Comparison of ENCODE assay signal across 28 mouse cellular contexts in genomic region chr9:71799598-71799997, GRCm38 (mm10). TPM values are rescaled to one million over a fixed set of nuclear protein-coding genes. Genes with fewer than 3 reads are reported as not detected.
DNase-seq lines count a peak whose midpoint lies in the region; ATAC-seq lines count a peak whose summit lies in the region.
"Had no signal": no experiment of that assay in that cellular context is flagged by ENCODE, and none has a peak within 500 bp of the region (broad histone marks: within the 10 kb centered on the region; RNA-seq: fewer than 3 reads in every experiment).

No protein-coding gene starts in this region.

- ATAC-seq in kidney, embryonic 14.5 days (ENCODE audit: low FRiP score, low TSS enrichment): no peak
- ATAC-seq: forebrain, embryonic 14.5 days; forebrain, postnatal 0 days; hindbrain, postnatal 0 days; Patski had no signal

- H3K4me1 ChIP-seq in kidney, embryonic 14.5 days (ENCODE audit: control insufficient read depth, insufficient read depth, low read length): no peaks in the 10 kb centered on the region
- H3K4me1 ChIP-seq: embryonic facial prominence, embryonic 12.5 days had no signal

- H3K36me3 ChIP-seq in kidney, embryonic 14.5 days (ENCODE audit: control insufficient read depth, insufficient read depth, low read length): no peaks in the 10 kb centered on the region
- H3K36me3 ChIP-seq: embryonic facial prominence, embryonic 12.5 days; embryonic facial prominence, embryonic 15.5 days; G1E; heart, embryonic 10.5 days; heart, embryonic 13.5 days had no signal

- no peak overlapping the region for H3K4me3 ChIP-seq in kidney, embryonic 14.5 days (ENCODE audit: low read length)
- H3K4me3 ChIP-seq: embryonic facial prominence, embryonic 12.5 days; embryonic facial prominence, embryonic 15.5 days; gastrocnemius, adult 2 months; heart, embryonic 10.5 days; heart, embryonic 13.5 days had no signal

- DNase-seq in kidney, adult 11 months: peak; percentile 61
- no peak for DNase-seq in kidney, postnatal 4 days
- peak; percentile 35 to 65 for DNase-seq in kidney, adult 8-10 months
- peak; percentile 50 to 80 for DNase-seq in kidney, postnatal 25 days
- no peak for DNase-seq in lung, adult 18-20 months
- DNase-seq: adrenal gland, postnatal 10 days; adrenal gland, postnatal 36 days; B cell, adult 2 months; cerebellum, adult 11 months; cerebellum, adult 2 months; cerebellum, adult 9-11 months; cerebellum, postnatal 25 days; forebrain, postnatal 0 days; gastrocnemius, adult 2 months; gastrocnemius, postnatal 14 days; heart, adult 18-20 months; heart, postnatal 14 days; heart, postnatal 4 days had no signal

- no peaks in the 10 kb centered on the region for H3K27me3 ChIP-seq in kidney, embryonic 14.5 days (ENCODE audit: control insufficient read depth, insufficient read depth, low read length)
- H3K27me3 ChIP-seq: embryonic facial prominence, embryonic 12.5 days; embryonic facial prominence, embryonic 15.5 days; heart, embryonic 13.5 days; Patski had no signal

- no peak overlapping the region for H3K4me2 ChIP-seq in kidney, embryonic 14.5 days (replicated peaks; ENCODE audit: low read depth, low read length)
- H3K4me2 ChIP-seq: embryonic facial prominence, embryonic 12.5 days; embryonic facial prominence, embryonic 15.5 days; heart, embryonic 13.5 days; hindbrain, embryonic 14.5 days had no signal

- no peak overlapping the region for H3K9ac ChIP-seq in kidney, embryonic 14.5 days (ENCODE audit: low read depth, low read length)
- H3K9ac ChIP-seq: embryonic facial prominence, embryonic 12.5 days; embryonic facial prominence, embryonic 15.5 days; forebrain, postnatal 0 days; heart, embryonic 13.5 days; hindbrain, embryonic 14.5 days had no signal

- whole genome bisulfite sequencing in kidney, embryonic 14.5 days: 84% methylated on average over 5 of the region's 5 CpGs

- H3K9me3 ChIP-seq in kidney, embryonic 14.5 days (ENCODE audit: control insufficient read depth, low read length): no peaks in the 10 kb centered on the region
- H3K9me3 ChIP-seq: embryonic facial prominence, embryonic 12.5 days; embryonic facial prominence, embryonic 15.5 days; G1E; heart, embryonic 10.5 days; heart, embryonic 13.5 days had no signal

- no peak overlapping the region for H3K27ac ChIP-seq in kidney, embryonic 14.5 days (ENCODE audit: low read depth, low read length)
- H3K27ac ChIP-seq: embryonic facial prominence, embryonic 12.5 days; embryonic facial prominence, embryonic 15.5 days; gastrocnemius, adult 2 months; heart, embryonic 10.5 days; heart, embryonic 13.5 days; hindbrain, embryonic 14.5 days; hindbrain, postnatal 0 days had no signal

RNA-seq across cellular contexts. Expression of gene Cgnl1, which starts 28.2 kb away (rescaled TPM):
- polyA plus RNA-seq in kidney, embryonic 14.5 days (2014; fragmentation: Nextera tagmentation; extraction: Ambion mirVana): 19.3 and 24.2 TPM in 2 replicates

Comparison
In these comparisons a context has a peak if more than half of its experiments do, and no peak if none do; other contexts are left out.
1. DNase-seq: peak in kidney, adult 11 months (single experiment), kidney, adult 8-10 months (2 of 2) and kidney, postnatal 25 days (2 of 2); none in kidney, postnatal 4 days (0 of 2) and lung, adult 18-20 months (0 of 2).